Mouse (Mus musculus) myocyte (in vitro differentiated cells): ENCODE measurements around the gene Plxnb2.

Source experiments
- MYOD1 ChIP-seq, 3 experiments: IDR thresholded peaks; one replicate each; pipeline ENCODE4 v1.6.1; 2011; ENCODE audit warnings: control low read depth in 2 of 3, low read depth in 2 of 3, mild to moderate bottlenecking in 2 of 3, moderate library complexity in 1 of 3; ENCODE audit not compliant: insufficient read length in 2 of 3, control insufficient read depth in 1 of 3
- POLR2AphosphoS2 ChIP-seq: IDR thresholded peaks from one replicate; pipeline ENCODE4 v1.6.1; 2011; ENCODE audit warnings: low read depth, control low read depth; ENCODE audit not compliant: insufficient read length

- TF ChIP-seq MYOD1 (IDR thresholded peaks at IDR 0.05; ENCODE audit: control insufficient read depth in 1 of 3, insufficient read length in 2 of 3, low read depth in 2 of 3) (no peak), POLR2AphosphoS2 (peak; percentile 65)
Measured at GRCm38 (mm10) chr15:89210915-89211715, 30.5 kb upstream of the Plxnb2 start, which contains the start of gene Ppp6r2.
